ENCODE assay signal across 8 mouse cellular contexts in genomic region chr8:94822637-94823560, GRCm38 (mm10). TPM values are rescaled to one million over a fixed set of nuclear protein-coding genes. Genes with fewer than 3 reads are reported as not detected.
A peak's percentile ranks its signal among the peaks of the same experiment; 100 is the strongest.
DNase-seq lines count a peak whose midpoint lies in the region; ATAC-seq and TF ChIP-seq lines count a peak whose summit lies in the region.

No protein-coding gene starts in this region.

- DNase-seq in 3134 (ENCODE audit: extremely low read depth, insufficient read length, low spot score) (peak; percentile 42), ES-E14 (ENCODE audit: low read depth, low spot score) (peak; percentile 58)
- DNase-seq in lung, adult 2 months, result peak; percentile 66
- DNase-seq in thymus, postnatal 10 days (ENCODE audit: low spot score in 2 of 2), result peak; percentile 13 to 56

- TF ChIP-seq CTCF in lung, adult 2 months (IDR thresholded peaks at IDR 0.05; ENCODE audit: insufficient read depth, low read length), result peak; percentile 86

- 0 out of 2 replicates have a peak overlapping the region, but pooled peaks have one; percentile 7 for H3K27ac ChIP-seq in ES-E14 (ENCODE audit: insufficient read depth, low read depth, low read length, poor library complexity, severe bottlenecking)
- H3K27ac ChIP-seq in kidney, embryonic 14.5 days (ENCODE audit: low read depth, low read length), result no peak overlapping the region
- no peak overlapping the region for H3K27ac ChIP-seq in neural tube, embryonic 15.5 days (replicated peaks)

- peak overlapping the region; percentile 8; the same call in 1 of the 2 replicates for H3K4me2 ChIP-seq in kidney, embryonic 14.5 days (replicated peaks; ENCODE audit: low read depth, low read length)
- no peak overlapping the region for H3K4me2 ChIP-seq in neural tube, embryonic 15.5 days

- WGBS in kidney, embryonic 14.5 days, result 34% methylated on average over 23 of the region's 23 CpGs
- 79% methylated on average over 23 of the region's 23 CpGs for WGBS in lung, adult 2 months
- WGBS in neural tube, embryonic 15.5 days, result 77% methylated on average over 23 of the region's 23 CpGs

- H3K9ac ChIP-seq in ES-E14 (ENCODE audit: insufficient read depth, low read depth, low read length, poor library complexity, severe bottlenecking), result no peak overlapping the region
- H3K9ac ChIP-seq in kidney, embryonic 14.5 days (ENCODE audit: low read depth, low read length), result no peak overlapping the region; the same call in 1 of the 2 replicates
- no peak overlapping the region for H3K9ac ChIP-seq in neural tube, embryonic 15.5 days (replicated peaks)

- H3K4me3 ChIP-seq in ES-E14 (ENCODE audit: insufficient read depth in 1 of 2, low read depth in 1 of 2, low read length in 2 of 2, poor library complexity in 1 of 2, severe bottlenecking in 1 of 2), result no peak overlapping the region
- H3K4me3 ChIP-seq in kidney, embryonic 14.5 days (ENCODE audit: low read length), result no peak overlapping the region
- H3K4me3 ChIP-seq in lung, adult 2 months (replicated peaks; ENCODE audit: extremely low read depth, low read depth, low read length), result no peak overlapping the region
- H3K4me3 ChIP-seq in neural tube, embryonic 15.5 days (replicated peaks), result no peak overlapping the region

- TF ChIP-seq POLR2A in lung, adult 2 months (IDR thresholded peaks at IDR 0.05; ENCODE audit: borderline replicate concordance, extremely low read depth, low read depth, low read length), result no peak

- H3K9me3 ChIP-seq in ES-E14 (ENCODE audit: control insufficient read depth, insufficient read depth, low read depth, low read length), result no peaks in the 10 kb centered on the region
- no peaks in the 10 kb centered on the region for H3K9me3 ChIP-seq in kidney, embryonic 14.5 days (ENCODE audit: control insufficient read depth, low read length)
- H3K9me3 ChIP-seq in neural tube, embryonic 15.5 days (replicated peaks), result no peaks in the 10 kb centered on the region

- in situ Hi-C loops in ES-E14 (cut with MboI; ENCODE audit: low sequenced_read_pairs in 2 of 2, unreplicated experiment in 2 of 2), result no loop called here

- H3K4me1 ChIP-seq in ES-E14 (ENCODE audit: control insufficient read depth in 2 of 2, insufficient read depth in 2 of 2, low read length in 2 of 2, poor library complexity in 1 of 2), result peaks cover 0 to 10% of the 10 kb centered on the region in 2 experiments; a peak in 1 of 4 replicates
- peaks cover 11% of the 10 kb centered on the region; the same call in 1 of the 2 replicates for H3K4me1 ChIP-seq in kidney, embryonic 14.5 days (ENCODE audit: control insufficient read depth, insufficient read depth, low read length)
- H3K4me1 ChIP-seq in lung, adult 2 months (ENCODE audit: control insufficient read depth, insufficient read depth, low read length), result no peaks in the 10 kb centered on the region
- H3K4me1 ChIP-seq in neural tube, embryonic 15.5 days, result no peaks in the 10 kb centered on the region

- H3K27me3 ChIP-seq in kidney, embryonic 14.5 days (ENCODE audit: control insufficient read depth, insufficient read depth, low read length), result no peaks in the 10 kb centered on the region
- no peaks in the 10 kb centered on the region for H3K27me3 ChIP-seq in neural tube, embryonic 15.5 days (replicated peaks)

- peaks cover 48% of the 10 kb centered on the region for H3K36me3 ChIP-seq in ES-E14 (ENCODE audit: control insufficient read depth, insufficient read depth, low read length, poor library complexity, severe bottlenecking)
- H3K36me3 ChIP-seq in kidney, embryonic 14.5 days (ENCODE audit: control insufficient read depth, insufficient read depth, low read length), result peaks cover 57% of the 10 kb centered on the region
- H3K36me3 ChIP-seq in neural tube, embryonic 15.5 days, result peaks cover 71% of the 10 kb centered on the region

- peak; percentile 89 for ATAC-seq in common myeloid progenitor, adult 5-6 weeks (replicated peaks; ENCODE audit: low read depth, poor library complexity, severe bottlenecking)
- ATAC-seq in granulocyte monocyte progenitor cell, adult 5-6 weeks (replicated peaks; ENCODE audit: poor library complexity, severe bottlenecking), result peak; percentile 67
- peak; percentile 78 for ATAC-seq in kidney, embryonic 14.5 days (ENCODE audit: low FRiP score, low TSS enrichment)
- ATAC-seq in neural tube, embryonic 15.5 days (ENCODE audit: low FRiP score), result peak; percentile 45; the same call in 1 of the 2 replicates

TF ChIP-seq in ES-E14, 5 proteins besides CTCF, POLR2A, EP300 and RAD21:
- TF ChIP-seq CHD2 (IDR thresholded peaks at IDR 0.05; ENCODE audit: low read depth, low read length) (no peak), HCFC1 (IDR thresholded peaks at IDR 0.05; ENCODE audit: borderline replicate concordance, insufficient read depth, low read length) (no peak), ZNF384 (IDR thresholded peaks at IDR 0.05; ENCODE audit: low read depth, low read length) (no peak), MAFK (IDR thresholded peaks at IDR 0.05; ENCODE audit: insufficient read depth, low read depth, low read length) (peak; percentile 100)
TF ChIP-seq in ES-E14: peak in this region for 1.

RNA-seq across cellular contexts. Expression of gene Ccl17, which starts 12.6 kb away (rescaled TPM):
- total RNA-seq in ES-E14 (2012; rRNA removed), result 1.3 and 5.1 TPM in 2 replicates
- 1.1 and 4.9 TPM in 2 replicates for total RNA-seq in common myeloid progenitor, adult 5-6 weeks (2017)
- total RNA-seq in granulocyte monocyte progenitor cell, adult 5-6 weeks (2014; fragmentation: Nextera tagmentation), result not detected in 2 replicates
- not detected in 2 replicates for total RNA-seq in granulocyte monocyte progenitor cell, adult 5-6 weeks (2017)
- polyA plus RNA-seq in kidney, embryonic 14.5 days (2014; fragmentation: Nextera tagmentation; extraction: Ambion mirVana), result not detected in 2 replicates
- polyA plus RNA-seq in lung, adult 2 months (2012; rRNA removed), result 6.4 and 9.8 TPM in 2 replicates
- 0.92 and 1.1 TPM in 2 replicates for polyA plus RNA-seq in neural tube, embryonic 15.5 days (2015; fragmentation: Nextera tagmentation; extraction: Ambion mirVana)

RNA-seq across cellular contexts. Expression of gene Coq9, which starts 15.2 kb away (rescaled TPM):
- 42.9 and 47.1 TPM in 2 replicates for total RNA-seq in ES-E14 (2012; rRNA removed)
- total RNA-seq in common myeloid progenitor, adult 5-6 weeks (2017), result 16.8 and 30.8 TPM in 2 replicates
- 49.5 and 54.4 TPM in 2 replicates for total RNA-seq in granulocyte monocyte progenitor cell, adult 5-6 weeks (2014; fragmentation: Nextera tagmentation)
- 46.6 and 57.4 TPM in 2 replicates for total RNA-seq in granulocyte monocyte progenitor cell, adult 5-6 weeks (2017)
- 59.8 and 71.9 TPM in 2 replicates for polyA plus RNA-seq in kidney, embryonic 14.5 days (2014; fragmentation: Nextera tagmentation; extraction: Ambion mirVana)
- 123 and 158 TPM in 2 replicates for polyA plus RNA-seq in lung, adult 2 months (2012; rRNA removed)
- polyA plus RNA-seq in neural tube, embryonic 15.5 days (2015; fragmentation: Nextera tagmentation; extraction: Ambion mirVana), result 61.4 and 66.6 TPM in 2 replicates

RNA-seq across cellular contexts. Expression of gene Ciapin1, which starts 15.3 kb away (rescaled TPM):
- 98.5 and 134 TPM in 2 replicates for total RNA-seq in ES-E14 (2012; rRNA removed)
- total RNA-seq in common myeloid progenitor, adult 5-6 weeks (2017), result 32.4 and 34.1 TPM in 2 replicates
- 45.7 and 48.0 TPM in 2 replicates for total RNA-seq in granulocyte monocyte progenitor cell, adult 5-6 weeks (2014; fragmentation: Nextera tagmentation)
- 46.1 and 72.3 TPM in 2 replicates for total RNA-seq in granulocyte monocyte progenitor cell, adult 5-6 weeks (2017)
- 101 and 102 TPM in 2 replicates for polyA plus RNA-seq in kidney, embryonic 14.5 days (2014; fragmentation: Nextera tagmentation; extraction: Ambion mirVana)
- polyA plus RNA-seq in lung, adult 2 months (2012; rRNA removed), result 22.9 and 27.8 TPM in 2 replicates
- polyA plus RNA-seq in neural tube, embryonic 15.5 days (2015; fragmentation: Nextera tagmentation; extraction: Ambion mirVana), result 177 and 195 TPM in 2 replicates

RNA-seq across cellular contexts. Expression of gene Polr2c, which starts 34.4 kb away (rescaled TPM):
- total RNA-seq in ES-E14 (2012; rRNA removed), result 88.7 and 119 TPM in 2 replicates
- 51.3 and 54.3 TPM in 2 replicates for total RNA-seq in common myeloid progenitor, adult 5-6 weeks (2017)
- 57.6 and 75.3 TPM in 2 replicates for total RNA-seq in granulocyte monocyte progenitor cell, adult 5-6 weeks (2014; fragmentation: Nextera tagmentation)
- total RNA-seq in granulocyte monocyte progenitor cell, adult 5-6 weeks (2017), result 55.6 and 74.5 TPM in 2 replicates
- polyA plus RNA-seq in kidney, embryonic 14.5 days (2014; fragmentation: Nextera tagmentation; extraction: Ambion mirVana), result 183 and 185 TPM in 2 replicates
- 81.9 and 105 TPM in 2 replicates for polyA plus RNA-seq in lung, adult 2 months (2012; rRNA removed)
- 117 and 122 TPM in 2 replicates for polyA plus RNA-seq in neural tube, embryonic 15.5 days (2015; fragmentation: Nextera tagmentation; extraction: Ambion mirVana)

RNA-seq across cellular contexts. Expression of gene Cx3cl1, which starts 51.1 kb away (rescaled TPM):
- total RNA-seq in ES-E14 (2012; rRNA removed), result 5.3 and 8.0 TPM in 2 replicates
- not detected in 2 replicates for total RNA-seq in common myeloid progenitor, adult 5-6 weeks (2017)
- 0.19 and 1.3 TPM in 2 replicates for total RNA-seq in granulocyte monocyte progenitor cell, adult 5-6 weeks (2014; fragmentation: Nextera tagmentation)
- total RNA-seq in granulocyte monocyte progenitor cell, adult 5-6 weeks (2017), result not detected in 2 replicates
- 4.2 and 7.4 TPM in 2 replicates for polyA plus RNA-seq in kidney, embryonic 14.5 days (2014; fragmentation: Nextera tagmentation; extraction: Ambion mirVana)
- polyA plus RNA-seq in lung, adult 2 months (2012; rRNA removed), result 65.8 and 132 TPM in 2 replicates
- polyA plus RNA-seq in neural tube, embryonic 15.5 days (2015; fragmentation: Nextera tagmentation; extraction: Ambion mirVana), result 56.7 and 57.0 TPM in 2 replicates
